Mouse (Mus musculus): ENCODE data around the gene Grap.

DNA sequence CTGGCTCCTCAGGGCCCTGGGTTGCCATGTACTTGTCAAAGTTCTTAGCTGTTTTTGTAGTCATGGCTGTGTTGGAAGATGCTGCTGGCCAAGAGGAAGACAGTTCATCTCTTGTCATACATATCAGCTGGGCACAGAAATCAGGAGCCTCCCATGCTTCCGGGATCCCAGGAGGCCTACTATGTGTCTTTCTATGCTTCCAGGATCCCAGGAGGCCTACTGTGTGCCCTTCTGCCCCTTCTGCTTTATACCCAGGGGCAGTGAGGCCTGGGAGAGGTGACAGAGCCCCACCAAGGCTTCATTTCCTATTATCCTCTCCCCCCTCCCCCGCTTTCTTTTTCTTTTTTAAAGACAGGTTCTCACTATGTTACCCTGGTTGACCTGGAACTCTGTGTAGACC lies 52.5 kb downstream of the Grap start:
- TF ChIP-seq CTCF (IDR thresholded peaks at IDR 0.05) (no peak), EP300 (IDR thresholded peaks at IDR 0.05) (no peak)
